Mouse (Mus musculus) heart, adult 2 months (tissue): Measurements from ENCODE around the gene Wwc2.

Experiments
- CTCF ChIP-seq: fragments of 200-600 bp; IDR thresholded peaks from 2 replicates; pipeline ENCODE4 v1.8.1; 2022; ENCODE audit warnings: antibody characterized with exemption, mild to moderate bottlenecking, moderate library complexity
- EP300 ChIP-seq: fragments of 200-500 bp; IDR thresholded peaks from 2 replicates; pipeline ENCODE4 v1.6.1; 2011; ENCODE audit warnings: low read depth, low read length, control low read depth; ENCODE audit not compliant: insufficient read depth

DNA sequence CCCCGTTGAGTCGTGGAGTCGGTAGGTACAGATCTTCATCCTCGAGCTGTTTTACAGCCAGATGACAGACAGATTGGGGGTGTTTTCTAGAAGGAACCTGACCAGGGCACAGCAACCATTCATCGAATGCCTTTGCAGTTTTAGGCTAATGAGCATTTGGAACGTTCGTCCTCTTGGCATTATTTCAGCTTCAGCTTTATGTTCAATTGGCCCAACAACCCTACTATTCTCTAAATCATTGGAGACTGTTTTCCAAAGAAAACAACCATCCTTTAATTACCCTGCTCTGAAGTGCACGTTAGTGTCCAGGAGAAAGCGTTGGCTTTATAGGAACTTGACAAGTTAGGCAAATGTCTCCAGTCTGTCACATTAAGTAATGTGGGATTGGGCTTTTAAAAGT, 54.3 kb downstream of the Wwc2 start:
- TF ChIP-seq EP300: no peak
- no peak for TF ChIP-seq CTCF
